Mouse (Mus musculus) lung, postnatal 14 days (tissue): ENCODE measurements around the gene Rab3gap1.
A peak's percentile ranks its signal among the peaks of the same experiment; 100 is the strongest.

ENCODE experiments used
- DNase-seq: peaks from one replicate; pipeline ENCODE4 v3.0.0; 2021

Rab3gap1 gene

GRCm38 (mm10) chr1:127868300-127869261, at the start of gene Rab3gap1:
Rab3gap1 (plus strand) TSS chr1:127868773.
- DNase-seq = peak; percentile 92

- DNase-seq = peak; percentile 54
These were observed 41.2 kb upstream of the Rab3gap1 start for GRCm38 (mm10) chr1:127827325-127827724.

- no peak for DNase-seq
These were observed 38.2 kb upstream of the Rab3gap1 start for GRCm38 (mm10) chr1:127830215-127830921.

GRCm38 (mm10) chr1:127833714-127834113, 34.9 kb upstream of the Rab3gap1 start:
- no peak for DNase-seq

GRCm38 (mm10) chr1:127834202-127834601, 34.4 kb upstream of the Rab3gap1 start:
- DNase-seq = no peak

GRCm38 (mm10) chr1:127836619-127837018, 32.0 kb upstream of the Rab3gap1 start:
- no peak for DNase-seq

GRCm38 (mm10) chr1:127838602-127839001, 30.0 kb upstream of the Rab3gap1 start:
- no peak for DNase-seq

GRCm38 (mm10) chr1:127845472-127845871, 23.1 kb upstream of the Rab3gap1 start:
- no peak for DNase-seq

GRCm38 (mm10) chr1:127850075-127850610, 18.4 kb upstream of the Rab3gap1 start:
- DNase-seq = no peak

- no peak for DNase-seq
These were observed 13.9 kb upstream of the Rab3gap1 start, which contains the start of gene Map3k19 for GRCm38 (mm10) chr1:127854486-127855222. Map3k19 (minus strand) TSS chr1:127855031.

- no peak for DNase-seq
These were observed 9.5 kb upstream of the Rab3gap1 start for GRCm38 (mm10) chr1:127858945-127859648.

GRCm38 (mm10) chr1:127859799-127860400, 8.7 kb upstream of the Rab3gap1 start:
- no peak for DNase-seq

- DNase-seq = no peak
These were observed 8.1 kb upstream of the Rab3gap1 start for GRCm38 (mm10) chr1:127860492-127860891.

GRCm38 (mm10) chr1:127861900-127862299, 6.7 kb upstream of the Rab3gap1 start:
- no peak for DNase-seq

GRCm38 (mm10) chr1:127863806-127864205, 4.8 kb upstream of the Rab3gap1 start:
- DNase-seq = no peak

GRCm38 (mm10) chr1:127869276-127869675, 703 bp downstream of the Rab3gap1 start:
- no peak for DNase-seq

- DNase-seq = no peak
These were observed 30.8 kb downstream of the Rab3gap1 start for GRCm38 (mm10) chr1:127899401-127899800.

GRCm38 (mm10) chr1:127904774-127905385, 36.3 kb downstream of the Rab3gap1 start:
- DNase-seq = no peak

GRCm38 (mm10) chr1:127913116-127913515, 44.5 kb downstream of the Rab3gap1 start:
- DNase-seq = peak; percentile 4

GRCm38 (mm10) chr1:127915316-127915715, 46.7 kb downstream of the Rab3gap1 start:
- DNase-seq = no peak

- no peak for DNase-seq
These were observed 47.2 kb downstream of the Rab3gap1 start for GRCm38 (mm10) chr1:127915802-127916201.
